Mouse (Mus musculus) thymus, postnatal 10 days (tissue): Measurements from ENCODE around the gene Cactin.

ENCODE experiments used
- DNase-seq, 2 experiments: peaks; one replicate each; pipeline ENCODE4 v3.0.0; 2021; ENCODE audit warnings: low spot score in 2 of 2

The Cactin gene

GRCm38 (mm10) chr10:81320550-81321347 is at the start of gene Cactin:
Gene Cactin (plus strand): TSS chr10:81321103.
- peak; percentile 99 to 100 for DNase-seq

- no peak for DNase-seq
Observed at GRCm38 (mm10) chr10:81272356-81272755, 48.5 kb upstream of the Cactin start.

DNA sequence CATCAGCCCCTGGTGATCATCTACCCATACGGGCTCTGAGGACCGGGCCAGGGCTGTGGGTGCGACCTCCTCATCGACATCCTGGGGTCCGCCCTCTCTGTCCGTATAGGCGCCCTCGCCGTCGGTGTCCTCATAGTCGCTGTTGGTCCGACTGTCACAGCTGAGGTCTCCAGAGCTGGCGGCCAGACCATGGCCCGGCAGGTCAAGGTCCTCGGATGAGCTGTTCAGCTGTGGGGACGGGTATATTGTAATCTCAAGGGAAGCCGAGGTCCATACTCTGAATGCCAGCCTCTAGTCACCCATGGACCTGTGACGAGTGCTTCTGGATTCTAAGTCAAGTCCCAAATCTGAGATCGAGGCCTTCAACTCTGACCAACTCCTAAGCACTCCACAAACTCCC is 47.1 kb upstream of the Cactin start:
- no peak for DNase-seq

DNA sequence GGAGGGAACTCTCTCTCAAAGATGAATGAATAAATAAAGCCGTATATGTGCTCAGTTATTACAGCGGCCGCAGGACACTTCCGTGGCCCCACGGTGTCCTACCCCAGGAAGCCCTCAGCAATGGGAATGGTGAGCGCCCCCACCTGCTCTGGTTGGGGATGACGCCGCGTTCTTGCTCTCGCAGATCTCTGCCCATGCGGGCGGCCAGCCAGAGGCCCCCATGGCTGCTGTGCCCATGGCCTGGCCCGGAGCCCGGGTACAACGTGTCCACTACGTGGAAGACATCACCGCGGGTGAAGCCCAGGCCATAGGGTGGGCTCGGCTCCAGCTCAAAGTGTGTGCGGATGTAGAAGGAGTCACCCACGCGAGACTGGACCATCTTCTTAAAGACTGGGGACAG is 43.2 kb upstream of the Cactin start:
- DNase-seq = no peak

DNA sequence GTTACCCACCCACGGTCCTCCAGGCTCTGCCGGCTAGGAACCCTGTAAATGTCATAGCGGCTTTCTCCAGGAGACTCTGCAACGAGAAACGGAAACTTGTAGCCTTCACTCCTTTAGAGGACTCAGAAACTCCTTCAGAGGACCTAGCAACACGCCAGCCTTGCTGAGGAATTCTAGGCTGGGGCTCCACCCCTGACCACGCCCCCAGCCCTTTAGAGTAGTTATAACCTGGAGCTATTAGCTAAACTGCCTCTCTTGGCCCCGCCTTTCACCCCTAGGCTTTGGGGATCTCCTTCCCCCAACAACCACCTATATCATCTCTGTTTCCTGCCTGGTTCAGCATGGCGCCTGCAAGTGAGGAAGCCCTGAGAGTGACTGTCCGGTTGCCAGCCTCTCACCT is 41.4 kb upstream of the Cactin start:
- no peak for DNase-seq

GRCm38 (mm10) chr10:81284189-81284588 is 36.7 kb upstream of the Cactin start:
- no peak for DNase-seq

DNA sequence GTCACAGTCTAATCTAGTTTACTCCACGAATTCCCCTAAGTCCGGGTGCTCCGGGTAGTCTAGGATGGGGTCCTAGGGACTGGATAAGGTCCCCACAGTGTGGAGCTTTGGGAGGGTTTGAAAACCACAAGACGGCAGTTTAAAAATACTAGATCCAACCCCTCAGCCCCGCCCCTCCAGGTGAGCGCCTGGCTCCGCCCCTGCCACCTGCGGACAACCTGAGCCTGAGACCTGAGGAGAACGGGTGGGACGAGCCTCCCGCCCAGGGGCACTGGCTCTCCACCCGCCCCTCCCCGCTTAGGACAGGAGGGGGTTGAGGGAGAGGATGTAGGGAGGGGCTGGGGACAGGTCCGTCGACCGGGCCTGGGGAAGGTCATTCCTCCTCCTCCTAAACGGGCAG is 36.2 kb upstream of the Cactin start:
- DNase-seq = no peak

- DNase-seq = peak; percentile 91 to 96
Observed at GRCm38 (mm10) chr10:81285694-81286450, 35.0 kb upstream of the Cactin start.

GRCm38 (mm10) chr10:81286586-81286985 is 34.3 kb upstream of the Cactin start:
- DNase-seq = no peak

GRCm38 (mm10) chr10:81287513-81288157 is 33.3 kb upstream of the Cactin start:
- peak; percentile 58 to 81 for DNase-seq

GRCm38 (mm10) chr10:81288601-81289000 is 32.3 kb upstream of the Cactin start:
- DNase-seq = peak; percentile 52 to 70

DNA sequence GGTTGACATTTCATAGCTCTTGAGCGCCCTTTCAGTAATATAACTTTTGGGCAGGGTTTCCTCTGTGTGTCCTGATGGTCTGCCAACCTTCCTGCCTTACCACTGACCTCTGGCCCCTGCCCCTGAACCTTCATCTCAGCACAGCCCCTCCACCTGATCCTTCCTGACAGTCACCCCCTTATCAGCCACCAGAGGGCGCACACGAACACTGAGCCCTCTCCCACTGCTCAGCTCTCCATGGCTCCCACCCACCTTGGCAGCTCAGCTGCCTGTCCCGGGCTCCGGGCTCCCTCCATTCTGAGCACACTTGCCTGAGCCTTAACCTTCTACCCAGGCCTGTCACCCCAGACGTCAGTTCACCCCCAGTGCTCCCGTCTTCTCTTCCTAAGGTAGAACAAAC is 31.6 kb upstream of the Cactin start:
- peak; percentile 52 to 76 for DNase-seq

DNA sequence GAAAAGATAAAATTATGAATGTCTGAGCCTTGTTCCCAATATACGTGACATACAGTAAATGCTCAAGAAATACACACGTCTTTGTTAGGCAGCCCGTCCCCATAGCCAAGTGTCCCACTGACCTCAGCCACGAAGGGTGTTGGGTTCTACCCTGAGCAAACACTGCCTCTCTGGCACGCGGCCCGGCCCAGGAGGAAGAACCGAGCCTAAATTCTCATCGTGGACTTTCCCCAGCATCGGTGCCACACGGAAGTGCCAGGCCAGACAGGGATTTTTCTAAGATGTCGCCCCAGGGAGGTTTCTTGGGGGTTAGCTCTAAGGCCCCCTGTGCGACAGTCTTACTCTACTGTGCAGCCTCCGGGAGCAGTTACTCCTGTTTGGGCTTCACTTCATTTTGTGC is 31.1 kb upstream of the Cactin start:
- no peak for DNase-seq

- peak; percentile 54 to 55 for DNase-seq
Observed at GRCm38 (mm10) chr10:81290698-81291460, 30.0 kb upstream of the Cactin start.

DNA sequence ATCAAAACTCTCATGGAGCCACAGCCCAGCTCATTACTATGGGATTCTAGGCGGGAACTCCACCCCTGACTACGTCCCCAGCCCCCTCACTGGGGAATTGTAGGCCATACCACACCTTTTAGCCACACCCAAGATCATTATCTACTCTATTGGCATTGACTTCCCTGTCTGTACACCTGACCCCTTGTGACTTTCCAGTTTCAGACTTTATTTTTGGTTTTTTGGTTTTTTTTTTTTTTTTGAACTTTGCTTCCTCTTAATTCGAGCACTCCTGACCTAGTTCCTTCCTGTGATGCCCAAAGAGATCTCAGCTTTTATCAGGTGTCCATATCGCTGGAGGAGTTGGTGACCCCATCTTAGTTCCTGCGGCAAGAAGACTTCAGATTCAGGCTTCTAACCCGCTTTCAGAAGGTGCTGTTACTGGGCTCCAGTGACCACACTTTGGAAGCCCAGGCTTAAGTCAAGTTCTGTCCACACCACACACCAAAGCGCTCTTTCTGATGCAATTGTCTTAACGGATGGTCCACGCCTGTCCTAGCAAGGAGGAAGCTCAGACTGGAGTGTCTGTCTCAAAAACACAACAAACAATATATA is 29.3 kb upstream of the Cactin start, which contains the start of gene Tjp3:
Tjp3 (minus strand) TSS at position 71 of the 594 bp plus-strand sequence.
- no peak for DNase-seq

- DNase-seq = peak; percentile 99 to 100
Observed at GRCm38 (mm10) chr10:81292554-81293333, 28.2 kb upstream of the Cactin start, which contains the start of gene Pip5k1c. Gene Pip5k1c (plus strand): TSS chr10:81292963.

- DNase-seq = no peak
Observed at GRCm38 (mm10) chr10:81293334-81294030, 27.4 kb upstream of the Cactin start.

DNA sequence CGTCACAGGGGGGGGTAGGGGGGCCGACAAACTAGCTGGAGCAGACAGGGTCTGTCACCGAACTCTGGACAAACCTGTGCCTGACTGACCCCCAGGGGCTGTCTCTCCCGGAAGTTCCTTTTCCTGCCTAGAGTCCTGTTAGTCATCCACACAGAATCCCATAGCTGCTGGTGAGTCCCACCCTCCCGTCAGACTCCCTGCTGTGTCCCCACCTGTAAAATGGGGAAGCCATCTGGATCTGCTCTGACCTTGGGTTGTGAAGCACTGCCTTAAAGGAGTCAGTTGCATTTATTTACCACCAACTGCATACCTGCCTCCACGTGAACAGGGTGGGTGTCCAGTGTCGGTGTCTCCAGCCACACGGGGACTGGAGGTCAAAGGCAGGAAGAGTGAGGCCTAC is 26.5 kb upstream of the Cactin start:
- DNase-seq = no peak

DNA sequence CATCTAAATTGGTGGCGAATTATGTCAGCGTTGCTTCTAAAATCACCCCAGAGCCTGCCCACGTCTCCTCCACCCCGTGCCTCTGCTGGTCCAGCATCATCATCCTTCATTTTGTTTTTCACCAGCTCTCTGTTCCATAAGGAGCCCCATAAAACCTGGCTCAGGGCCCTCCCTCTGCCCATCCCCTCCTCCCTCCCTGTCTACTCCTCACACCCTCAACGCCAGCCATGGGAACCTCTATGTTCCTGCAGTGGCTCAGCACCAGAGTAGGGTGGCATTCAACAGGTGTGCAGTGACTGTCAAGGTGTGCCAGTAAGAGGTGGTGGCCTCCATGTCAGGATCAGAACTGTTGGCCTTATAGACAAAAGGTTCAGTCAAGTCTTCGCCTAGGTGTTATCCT is 25.7 kb upstream of the Cactin start:
- DNase-seq = no peak

DNA sequence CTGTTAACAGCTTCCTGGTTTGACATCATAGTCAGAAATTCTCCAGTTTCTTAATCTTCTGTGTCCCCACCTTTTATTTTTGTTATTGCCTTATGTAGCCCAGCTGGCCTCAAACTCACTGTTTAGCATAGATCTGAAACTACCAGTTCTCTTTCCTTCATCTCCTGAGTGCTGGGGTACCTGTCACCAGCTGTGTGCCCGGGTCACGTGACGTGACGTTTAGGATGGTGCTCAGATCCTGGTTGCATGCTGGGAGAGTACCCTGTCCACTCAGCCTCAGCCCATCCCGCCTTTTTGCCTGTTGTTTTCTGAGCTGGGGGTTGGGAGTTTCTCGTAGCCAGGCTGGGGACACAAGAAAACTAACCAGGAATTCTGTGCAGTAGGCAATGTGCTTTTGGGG is 23.7 kb upstream of the Cactin start:
- peak; percentile 63 to 67 for DNase-seq
